In the genomic region with DNA sequence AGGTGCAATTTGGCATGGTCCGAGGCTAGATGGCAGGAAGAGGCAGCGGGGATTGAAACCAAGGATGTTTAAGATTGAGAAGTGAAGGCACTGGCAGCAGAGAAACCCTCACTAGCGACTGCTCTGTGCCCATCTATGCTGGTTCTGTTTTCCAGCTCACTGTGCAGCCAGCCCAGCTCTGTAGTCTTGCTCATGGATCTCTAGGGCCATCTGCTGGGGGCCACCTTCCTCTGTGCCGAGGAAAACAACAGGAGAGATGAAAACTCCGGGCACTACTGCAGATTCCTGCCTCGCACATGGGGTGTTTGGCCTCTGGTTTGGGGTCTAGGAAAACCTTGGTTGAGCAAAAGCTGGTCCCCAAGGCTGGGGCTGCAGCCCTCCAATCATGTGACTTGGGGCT, we compare ENCODE assay signal across 8 mouse cellular contexts. TPM values are rescaled to one million over a fixed set of nuclear protein-coding genes. Genes with fewer than 3 reads are reported as not detected.
A peak's percentile ranks its signal among the peaks of the same experiment; 100 is the strongest.
DNase-seq lines count a peak whose midpoint lies in the region; ATAC-seq and TF ChIP-seq lines count a peak whose summit lies in the region.

No protein-coding gene starts in this region.

- no peak overlapping the region for H3K4me3 ChIP-seq in forebrain, embryonic 14.5 days (ENCODE audit: low read depth, low read length)
- H3K4me3 ChIP-seq in forebrain, embryonic 16.5 days (replicated peaks; ENCODE audit: low read length) = no peak overlapping the region
- no peak overlapping the region for H3K4me3 ChIP-seq in heart, postnatal 0 days (ENCODE audit: low read depth, low read length)
- no peak overlapping the region for H3K4me3 ChIP-seq in lung, embryonic 16.5 days (ENCODE audit: low read length)

- peak; percentile 95 for TF ChIP-seq CTCF in heart, postnatal 0 days (IDR thresholded peaks at IDR 0.05; ENCODE audit: low read depth)

- DNase-seq in forebrain, embryonic 14.5 days (ENCODE audit: low spot score) = peak; percentile 54
- DNase-seq in adrenal gland, adult (ENCODE audit: inconsistent age in 2 of 2, low spot score in 1 of 2) = peak; percentile 76 to 90
- peak; percentile 73 for DNase-seq in embryo, embryonic 11 days
- DNase-seq in heart, postnatal 0 days (ENCODE audit: low spot score) = no peak
- DNase-seq in layer of hippocampus, adult 8-10 months (ENCODE audit: low spot score in 2 of 2) = peak; percentile 58 to 82
- peak; percentile 39 for DNase-seq in skeletal muscle tissue, adult 2 months (ENCODE audit: low read depth, low spot score)

- no peaks in the 10 kb centered on the region for H3K27me3 ChIP-seq in forebrain, embryonic 14.5 days (replicated peaks; ENCODE audit: control insufficient read depth, insufficient read depth, low read length)
- no peaks in the 10 kb centered on the region for H3K27me3 ChIP-seq in forebrain, embryonic 16.5 days (replicated peaks; ENCODE audit: control insufficient read depth, insufficient read depth, low read length)
- H3K27me3 ChIP-seq in heart, postnatal 0 days (ENCODE audit: control insufficient read depth, insufficient read depth, low read length) = no peaks in the 10 kb centered on the region
- no peaks in the 10 kb centered on the region for H3K27me3 ChIP-seq in lung, embryonic 16.5 days (ENCODE audit: control insufficient read depth, insufficient read depth, low read depth, low read length)

- no peak overlapping the region for H3K4me2 ChIP-seq in forebrain, embryonic 14.5 days (ENCODE audit: low read length)
- no peak overlapping the region for H3K4me2 ChIP-seq in forebrain, embryonic 16.5 days (ENCODE audit: low read length)
- H3K4me2 ChIP-seq in heart, postnatal 0 days (ENCODE audit: low read depth, low read length) = no peak overlapping the region
- H3K4me2 ChIP-seq in lung, embryonic 16.5 days (ENCODE audit: low read depth, low read length) = no peak overlapping the region

- 31% methylated on average over 6 of the region's 6 CpGs for WGBS in forebrain, embryonic 14.5 days
- 38% methylated on average over 6 of the region's 6 CpGs for WGBS in forebrain, embryonic 16.5 days
- 24% methylated on average over 6 of the region's 6 CpGs for WGBS in heart, postnatal 0 days
- WGBS in lung, embryonic 16.5 days = 29% methylated on average over 6 of the region's 6 CpGs

- no peak overlapping the region for H3K27ac ChIP-seq in forebrain, embryonic 14.5 days (ENCODE audit: low read depth, low read length)
- no peak overlapping the region for H3K27ac ChIP-seq in forebrain, embryonic 16.5 days (ENCODE audit: low read length)
- no peak overlapping the region for H3K27ac ChIP-seq in heart, postnatal 0 days (ENCODE audit: low read depth)
- H3K27ac ChIP-seq in lung, embryonic 16.5 days (ENCODE audit: low read length) = peak overlapping the region; percentile 51; the same call in 1 of the 2 replicates

- peaks cover 5% of the 10 kb centered on the region for H3K4me1 ChIP-seq in forebrain, embryonic 14.5 days (ENCODE audit: control insufficient read depth, insufficient read depth, low read length)
- H3K4me1 ChIP-seq in forebrain, embryonic 16.5 days (replicated peaks; ENCODE audit: control insufficient read depth, insufficient read depth, low read length) = peaks cover 10% of the 10 kb centered on the region
- H3K4me1 ChIP-seq in heart, postnatal 0 days (ENCODE audit: control insufficient read depth, insufficient read depth) = peaks cover 5% of the 10 kb centered on the region; the same call in 1 of the 2 replicates
- peaks cover 40% of the 10 kb centered on the region for H3K4me1 ChIP-seq in lung, embryonic 16.5 days (replicated peaks; ENCODE audit: control insufficient read depth, insufficient read depth, low read length)

- no peak for TF ChIP-seq EP300 in heart, postnatal 0 days (IDR thresholded peaks at IDR 0.05; ENCODE audit: low read depth)

- ATAC-seq in forebrain, embryonic 14.5 days = no peak
- no peak for ATAC-seq in forebrain, embryonic 16.5 days
- peak; percentile 58 for ATAC-seq in heart, postnatal 0 days (ENCODE audit: insufficient read depth, low read depth)
- peak; percentile 43; the same call in 1 of the 2 replicates for ATAC-seq in lung, embryonic 16.5 days (ENCODE audit: low read depth)

- H3K36me3 ChIP-seq in forebrain, embryonic 14.5 days (ENCODE audit: control insufficient read depth, insufficient read depth, low read length) = 0 out of 2 replicates have a peak, but pooled peaks cover 5% of the 10 kb centered on the region
- H3K36me3 ChIP-seq in forebrain, embryonic 16.5 days (ENCODE audit: control insufficient read depth, insufficient read depth) = no peaks in the 10 kb centered on the region
- no peaks in the 10 kb centered on the region for H3K36me3 ChIP-seq in heart, postnatal 0 days (replicated peaks; ENCODE audit: control insufficient read depth, insufficient read depth, low read length)
- no peaks in the 10 kb centered on the region; the same call in 1 of the 2 replicates for H3K36me3 ChIP-seq in lung, embryonic 16.5 days (ENCODE audit: control insufficient read depth, insufficient read depth, low read length)

- H3K9ac ChIP-seq in forebrain, embryonic 14.5 days (ENCODE audit: low read length) = no peak overlapping the region
- H3K9ac ChIP-seq in forebrain, embryonic 16.5 days (replicated peaks; ENCODE audit: low read depth, low read length) = no peak overlapping the region
- no peak overlapping the region for H3K9ac ChIP-seq in heart, postnatal 0 days (replicated peaks; ENCODE audit: low read depth, low read length)
- peak overlapping the region; percentile 10; the same call in 1 of the 2 replicates for H3K9ac ChIP-seq in lung, embryonic 16.5 days (ENCODE audit: low read length)

- no peaks in the 10 kb centered on the region for H3K9me3 ChIP-seq in forebrain, embryonic 14.5 days (replicated peaks; ENCODE audit: control insufficient read depth, low read length)
- H3K9me3 ChIP-seq in forebrain, embryonic 16.5 days (ENCODE audit: control insufficient read depth, low read length) = no peaks in the 10 kb centered on the region
- no peaks in the 10 kb centered on the region for H3K9me3 ChIP-seq in heart, postnatal 0 days (replicated peaks; ENCODE audit: control insufficient read depth, low read length)
- no peaks in the 10 kb centered on the region for H3K9me3 ChIP-seq in lung, embryonic 16.5 days (ENCODE audit: control insufficient read depth, low read length)

RNA-seq across cellular contexts. Expression of a gene that starts 20.6 kb away (rescaled TPM):
- polyA plus RNA-seq in forebrain, embryonic 14.5 days (2014; fragmentation: Nextera tagmentation; extraction: Ambion mirVana) = 6.0 and 6.5 TPM in 2 replicates
- 16.3 and 18.1 TPM in 2 replicates for polyA plus RNA-seq in forebrain, embryonic 16.5 days (2015; fragmentation: Nextera tagmentation; extraction: Ambion mirVana)
- 23.8 and 36.8 TPM in 2 replicates for total RNA-seq in heart, postnatal 0 days (2014; rRNA removed; ENCODE audit: low replicate concordance)
- 3.3 and 3.5 TPM in 2 replicates for polyA plus RNA-seq in heart, postnatal 0 days (2015; fragmentation: Nextera tagmentation; extraction: Ambion mirVana)
- total RNA-seq in layer of hippocampus, adult 8-10 months (2022) = 100 to 1,000 TPM; 138 to 175 (median 160) TPM
- polyA plus RNA-seq in lung, embryonic 16.5 days (2015; fragmentation: Nextera tagmentation; extraction: Ambion mirVana) = 20.6 and 20.9 TPM in 2 replicates

Comparison
In these comparisons a context has a peak if more than half of its experiments do, and no peak if none do; other contexts are left out.
1. ATAC-seq: peak in heart, postnatal 0 days (single experiment) and lung, embryonic 16.5 days (single experiment); none in forebrain, embryonic 14.5 days (single experiment) and forebrain, embryonic 16.5 days (single experiment).